Mouse (Mus musculus): ENCODE measurements at regions not wholly inside any gene's neighbourhood (a gene's known extent, or its start where the extent isn't known, plus 50 kb on each side); places are given as distances from the start of the nearest gene placed in this dataset.

DNA sequence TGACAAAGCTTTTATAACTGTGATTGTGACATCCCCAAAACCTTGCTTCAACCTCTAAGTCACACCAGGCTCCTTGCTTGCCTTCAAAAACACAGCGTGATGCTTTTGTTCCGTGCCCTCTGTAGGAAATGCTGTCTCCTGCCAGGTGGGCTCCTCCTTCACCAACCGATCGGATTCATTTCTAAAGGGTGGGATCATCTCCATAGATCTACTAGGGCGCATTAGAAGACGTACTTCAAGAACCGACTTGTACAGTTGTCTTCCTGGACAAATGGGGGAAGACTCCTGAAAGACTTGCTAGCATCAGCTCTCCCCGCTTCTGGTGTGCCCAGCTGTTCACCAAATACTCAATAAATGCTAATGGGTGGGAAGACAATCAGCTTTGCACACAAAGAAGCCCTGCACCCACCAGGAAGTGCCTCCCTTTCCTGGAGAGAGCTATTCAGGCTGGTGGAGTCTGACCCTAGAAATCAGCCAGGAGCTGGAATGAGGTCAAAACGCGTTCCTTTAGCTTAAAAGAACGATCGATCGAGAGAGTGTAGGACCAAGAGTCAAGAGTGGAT, 53.0 kb downstream of the Hoxa1 start:
- Histone ChIP-seq H3K4me3 (no peak overlapping the region), H3K4me2 (peak overlapping the region; percentile 13; the same call in 1 of the 2 replicates), H3K9ac (no peak overlapping the region), H3K9me3 (replicated peaks) (no peaks in the 10 kb centered on the region), H3K36me3 (ENCODE audit: poor library complexity, severe bottlenecking) (no peaks in the 10 kb centered on the region), H3K4me1 (0 out of 2 replicates have a peak, but pooled peaks cover 3% of the 10 kb centered on the region), H3K27ac (no peak overlapping the region), H3K27me3 (no peaks in the 10 kb centered on the region)
- WGBS = 36% methylated on average over 13 of the region's 13 CpGs
- ATAC-seq = no peak

DNA sequence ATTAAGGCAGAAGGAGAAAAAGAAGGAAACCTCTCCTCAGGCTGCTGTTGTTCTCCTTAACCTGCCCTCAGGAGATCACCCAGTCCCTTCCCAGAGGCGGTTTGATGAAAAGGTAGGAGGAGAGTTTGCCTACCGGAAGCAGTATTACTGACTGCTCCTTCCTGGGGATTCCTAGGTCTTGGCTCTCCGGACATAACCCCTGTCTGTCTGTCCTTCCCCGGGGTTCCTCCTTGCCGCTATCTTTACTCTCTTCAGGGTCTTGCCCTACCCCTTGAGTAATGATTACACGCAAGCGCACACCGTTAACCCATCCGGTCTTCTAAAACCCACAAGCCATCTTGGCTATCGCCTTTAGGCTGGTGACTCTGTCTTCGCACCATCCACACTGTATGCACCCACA, 54.0 kb downstream of the Hoxa1 start:
- no peak overlapping the region for H3K27ac ChIP-seq
- H3K4me3 ChIP-seq = no peak overlapping the region
- no peaks in the 10 kb centered on the region for H3K36me3 ChIP-seq (ENCODE audit: poor library complexity, severe bottlenecking)
- H3K27me3 ChIP-seq = no peaks in the 10 kb centered on the region
- H3K4me2 ChIP-seq = no peak overlapping the region
- H3K9me3 ChIP-seq (replicated peaks) = no peaks in the 10 kb centered on the region
- 0 out of 2 replicates have a peak, but pooled peaks cover 3% of the 10 kb centered on the region for H3K4me1 ChIP-seq
- H3K9ac ChIP-seq = no peak overlapping the region
- 96% methylated on average over 11 of the region's 11 CpGs for WGBS
- no peak for ATAC-seq

- 93% methylated on average over 7 of the region's 7 CpGs for WGBS
- Histone ChIP-seq H3K27me3 (no peaks in the 10 kb centered on the region), H3K36me3 (ENCODE audit: poor library complexity, severe bottlenecking) (no peaks in the 10 kb centered on the region), H3K27ac (no peak overlapping the region), H3K9ac (no peak overlapping the region), H3K4me1 (0 out of 2 replicates have a peak, but pooled peaks cover 3% of the 10 kb centered on the region), H3K9me3 (replicated peaks) (no peaks in the 10 kb centered on the region), H3K4me2 (no peak overlapping the region), H3K4me3 (no peak overlapping the region)
- ATAC-seq = no peak
Measured at GRCm38 (mm10) chr6:52103661-52104060, 54.5 kb downstream of the Hoxa1 start.

DNA sequence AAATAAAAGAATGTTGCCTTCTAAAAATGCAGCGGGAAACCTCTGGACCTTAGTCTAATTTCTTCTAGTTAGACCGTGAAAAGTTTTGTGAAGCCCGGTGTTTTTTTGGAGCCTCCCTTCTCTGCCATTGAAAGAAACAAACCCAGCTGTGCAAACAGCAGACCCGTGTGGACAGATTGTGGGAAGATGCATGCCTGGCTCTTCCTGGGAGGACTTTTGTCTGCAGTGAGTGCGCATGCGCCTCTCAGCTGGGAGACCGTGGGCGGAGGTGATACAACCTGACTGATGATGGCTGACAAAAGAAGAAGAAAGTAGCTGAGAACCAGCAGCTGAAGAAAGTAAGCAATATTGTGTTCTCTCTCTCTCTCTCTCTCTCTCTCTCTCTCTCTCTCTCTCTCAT, 55.4 kb downstream of the Hoxa1 start:
- Histone ChIP-seq H3K36me3 (ENCODE audit: poor library complexity, severe bottlenecking) (no peaks in the 10 kb centered on the region), H3K9me3 (replicated peaks) (no peaks in the 10 kb centered on the region), H3K27ac (no peak overlapping the region), H3K4me1 (0 out of 2 replicates have a peak, but pooled peaks cover 3% of the 10 kb centered on the region), H3K4me2 (no peak overlapping the region), H3K4me3 (no peak overlapping the region), H3K27me3 (no peaks in the 10 kb centered on the region), H3K9ac (no peak overlapping the region)
- ATAC-seq = no peak
- 75% methylated on average over 8 of the region's 8 CpGs for WGBS

GRCm38 (mm10) chr6:52102179-52102578, 55.9 kb downstream of the Hoxa1 start:
- 0 out of 2 replicates have a peak, but pooled peaks cover 3% of the 10 kb centered on the region for H3K4me1 ChIP-seq
- H3K4me2 ChIP-seq = no peak overlapping the region
- no peaks in the 10 kb centered on the region for H3K27me3 ChIP-seq
- ATAC-seq = no peak
- 55% methylated on average over 8 of the region's 8 CpGs for WGBS
- no peak overlapping the region for H3K4me3 ChIP-seq
- H3K27ac ChIP-seq = no peak overlapping the region
- no peak overlapping the region for H3K9ac ChIP-seq
- H3K36me3 ChIP-seq (ENCODE audit: poor library complexity, severe bottlenecking) = no peaks in the 10 kb centered on the region
- no peaks in the 10 kb centered on the region for H3K9me3 ChIP-seq (replicated peaks)

DNA sequence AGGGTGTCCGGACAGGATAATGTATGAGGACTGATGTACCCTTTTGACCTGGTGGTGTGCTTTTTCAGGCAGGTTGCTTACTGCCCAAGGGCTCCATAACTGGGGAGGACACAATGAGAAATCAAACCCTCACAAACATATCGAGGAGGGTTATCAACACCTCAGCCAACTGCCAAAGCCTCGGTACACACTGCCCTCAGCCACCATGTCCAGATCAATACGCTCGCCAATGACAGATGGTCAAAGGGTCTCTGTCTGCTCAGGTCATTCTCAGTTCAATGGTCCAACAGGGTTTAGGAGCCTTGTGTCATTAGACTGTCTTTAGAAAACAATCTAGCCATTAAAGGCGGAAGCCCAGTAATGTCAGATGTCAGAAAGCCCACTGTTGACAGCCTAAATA, 56.9 kb downstream of the Hoxa1 start:
- Histone ChIP-seq H3K9me3 (replicated peaks) (no peaks in the 10 kb centered on the region), H3K4me1 (0 out of 2 replicates have a peak, but pooled peaks cover 3% of the 10 kb centered on the region), H3K4me2 (no peak overlapping the region), H3K27ac (no peak overlapping the region), H3K4me3 (no peak overlapping the region), H3K27me3 (no peaks in the 10 kb centered on the region), H3K36me3 (ENCODE audit: poor library complexity, severe bottlenecking) (no peaks in the 10 kb centered on the region), H3K9ac (no peak overlapping the region)
- no peak for ATAC-seq
- WGBS = 95% methylated on average over 6 of the region's 6 CpGs

GRCm38 (mm10) chr6:52098851-52099250, 59.3 kb downstream of the Hoxa1 start:
- no peak overlapping the region for H3K27ac ChIP-seq
- no peak overlapping the region for H3K9ac ChIP-seq
- H3K36me3 ChIP-seq (ENCODE audit: poor library complexity, severe bottlenecking) = no peaks in the 10 kb centered on the region
- no peaks in the 10 kb centered on the region for H3K9me3 ChIP-seq (replicated peaks)
- no peak overlapping the region for H3K4me3 ChIP-seq
- no peak for ATAC-seq
- 87% methylated on average over 7 of the region's 7 CpGs for WGBS
- no peaks in the 10 kb centered on the region for H3K27me3 ChIP-seq
- H3K4me2 ChIP-seq = no peak overlapping the region
- H3K4me1 ChIP-seq = peaks cover 5% of the 10 kb centered on the region; the same call in 1 of the 2 replicates

DNA sequence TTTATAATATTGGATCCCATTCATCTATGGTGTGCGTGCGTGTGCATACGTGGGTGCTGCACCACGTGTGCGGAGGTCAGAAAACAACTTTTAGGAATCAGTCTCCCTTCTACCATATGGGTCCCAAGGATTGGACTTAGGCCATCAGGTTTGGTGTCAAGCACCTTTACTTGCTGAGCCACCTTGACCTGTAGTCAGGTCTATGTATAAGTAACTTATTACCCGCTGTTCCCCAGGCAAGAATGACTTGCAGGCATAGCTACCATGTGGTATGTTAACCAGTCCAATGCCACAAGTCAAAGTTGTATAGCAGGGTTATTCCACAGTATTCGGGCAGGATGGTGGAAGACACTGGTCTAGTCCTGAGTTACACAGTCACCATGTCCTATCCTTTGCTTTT, 62.5 kb downstream of the Hoxa1 start:
- no peaks in the 10 kb centered on the region for H3K9me3 ChIP-seq (replicated peaks)
- no peak overlapping the region for H3K4me3 ChIP-seq
- no peaks in the 10 kb centered on the region for H3K27me3 ChIP-seq
- no peak overlapping the region for H3K4me2 ChIP-seq
- ATAC-seq = no peak
- WGBS = 90% methylated on average over 7 of the region's 7 CpGs
- H3K27ac ChIP-seq = no peak overlapping the region
- H3K9ac ChIP-seq = no peak overlapping the region
- no peaks in the 10 kb centered on the region for H3K36me3 ChIP-seq (ENCODE audit: poor library complexity, severe bottlenecking)
- H3K4me1 ChIP-seq = peaks cover 5% of the 10 kb centered on the region; the same call in 1 of the 2 replicates

- H3K27me3 ChIP-seq = no peaks in the 10 kb centered on the region
- no peak for ATAC-seq
- H3K9ac ChIP-seq = no peak overlapping the region
- no peak overlapping the region for H3K27ac ChIP-seq
- no peak overlapping the region for H3K4me2 ChIP-seq
- H3K4me1 ChIP-seq = peaks cover 5% of the 10 kb centered on the region; the same call in 1 of the 2 replicates
- no peak overlapping the region for H3K4me3 ChIP-seq
- no peaks in the 10 kb centered on the region for H3K9me3 ChIP-seq (replicated peaks)
- no peaks in the 10 kb centered on the region for H3K36me3 ChIP-seq (ENCODE audit: poor library complexity, severe bottlenecking)
- whole genome bisulfite sequencing = 47% methylated on average over 5 of the region's 5 CpGs
Measured at GRCm38 (mm10) chr6:52091445-52091844, 66.7 kb downstream of the Hoxa1 start.

DNA sequence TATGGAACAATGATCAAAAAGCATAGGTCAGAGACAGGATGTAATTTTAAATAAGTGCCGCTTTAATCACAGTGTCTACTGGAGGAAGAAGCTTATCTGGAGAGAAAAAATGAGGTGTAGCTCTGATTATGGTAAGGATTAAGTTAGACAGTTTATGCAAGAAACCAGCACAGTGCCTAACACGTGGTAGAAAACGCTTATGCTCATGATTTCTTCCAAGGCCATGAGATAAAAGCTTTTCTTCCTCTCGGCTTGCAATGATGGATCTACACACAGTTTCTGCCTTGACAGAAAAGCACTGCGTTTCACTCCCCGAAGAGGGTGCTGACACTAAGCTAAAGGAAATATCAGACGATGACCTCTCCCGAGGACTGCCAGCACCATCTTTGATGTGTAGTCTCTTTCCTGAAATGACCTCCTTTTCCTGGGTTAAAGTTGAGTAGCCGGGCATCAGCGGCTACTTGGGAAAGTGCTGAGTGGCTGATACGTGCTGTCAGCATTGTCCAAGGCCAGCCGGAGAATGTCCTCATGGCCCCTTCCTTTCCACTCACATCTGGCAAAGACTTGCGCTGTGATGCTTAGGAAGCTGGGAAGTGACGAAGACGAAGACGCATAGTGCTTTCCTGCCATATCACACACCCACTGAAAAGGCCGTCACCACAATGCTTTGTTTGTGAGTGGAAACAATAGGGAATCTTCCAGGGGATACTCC, 72.0 kb downstream of the Hoxa1 start:
- no peaks in the 10 kb centered on the region for H3K4me1 ChIP-seq
- no peaks in the 10 kb centered on the region for H3K9me3 ChIP-seq (replicated peaks)
- no peaks in the 10 kb centered on the region for H3K27me3 ChIP-seq
- no peak overlapping the region for H3K4me2 ChIP-seq
- WGBS = 90% methylated on average over 17 of the region's 17 CpGs
- H3K27ac ChIP-seq = no peak overlapping the region
- ATAC-seq = no peak
- H3K9ac ChIP-seq = no peak overlapping the region
- no peak overlapping the region for H3K4me3 ChIP-seq
- no peaks in the 10 kb centered on the region for H3K36me3 ChIP-seq (ENCODE audit: poor library complexity, severe bottlenecking)

GRCm38 (mm10) chr6:52084622-52085021, 72.3 kb upstream of the Skap2 start:
- 96% methylated on average over 2 of the region's 2 CpGs for WGBS
- no peaks in the 10 kb centered on the region for H3K36me3 ChIP-seq (ENCODE audit: poor library complexity, severe bottlenecking)
- H3K4me2 ChIP-seq = no peak overlapping the region
- no peaks in the 10 kb centered on the region for H3K4me1 ChIP-seq
- H3K27me3 ChIP-seq = no peaks in the 10 kb centered on the region
- H3K4me3 ChIP-seq = no peak overlapping the region
- no peak overlapping the region for H3K27ac ChIP-seq
- H3K9ac ChIP-seq = no peak overlapping the region
- ATAC-seq = no peak
- no peaks in the 10 kb centered on the region for H3K9me3 ChIP-seq (replicated peaks)

GRCm38 (mm10) chr6:52079501-52079900, 67.2 kb upstream of the Skap2 start:
- H3K27ac ChIP-seq = no peak overlapping the region
- no peak overlapping the region for H3K4me2 ChIP-seq
- 0 out of 2 replicates have a peak, but pooled peaks cover 3% of the 10 kb centered on the region for H3K4me1 ChIP-seq
- H3K4me3 ChIP-seq = no peak overlapping the region
- H3K9me3 ChIP-seq (replicated peaks) = no peaks in the 10 kb centered on the region
- H3K9ac ChIP-seq = no peak overlapping the region
- ATAC-seq = no peak
- 34% methylated on average over 7 of the region's 7 CpGs for WGBS
- H3K27me3 ChIP-seq = no peaks in the 10 kb centered on the region; the same call in 1 of the 2 replicates
- H3K36me3 ChIP-seq (ENCODE audit: poor library complexity, severe bottlenecking) = no peaks in the 10 kb centered on the region

All from forebrain, embryonic 13.5 days (tissue).